Comparison of ENCODE assay signal across 19 mouse cellular contexts in genomic region chr14:51904706-51905105, GRCm38 (mm10). TPM values are rescaled to one million over a fixed set of nuclear protein-coding genes. Genes with fewer than 3 reads are reported as not detected.
A peak's percentile ranks its signal among the peaks of the same experiment; 100 is the strongest.
DNase-seq lines count a peak whose midpoint lies in the region; ATAC-seq and TF ChIP-seq lines count a peak whose summit lies in the region.
"Had no signal": no experiment of that assay in that cellular context is flagged by ENCODE, and none has a peak within 500 bp of the region (broad histone marks: within the 10 kb centered on the region; RNA-seq: fewer than 3 reads in every experiment).

No protein-coding gene starts in this region.

- TF ChIP-seq CTCF in gastrocnemius, adult 2 months (IDR thresholded peaks at IDR 0.05): peak; percentile 36; the same call in 1 of the 2 replicates
- peak; percentile 50 for TF ChIP-seq CTCF in lung, embryonic 14.5 days (IDR thresholded peaks at IDR 0.05; ENCODE audit: low read depth)

- no peak overlapping the region for H3K4me2 ChIP-seq in lung, embryonic 14.5 days
- H3K4me2 ChIP-seq: liver, embryonic 13.5 days had no signal

- 57% methylated on average over 7 of the region's 7 CpGs for WGBS in lung, embryonic 14.5 days

- DNase-seq in gastrocnemius, adult 2 months: no peak
- DNase-seq in gastrocnemius, adult 8-10 months (ENCODE audit: low spot score in 2 of 2): no peak
- DNase-seq in lung, embryonic 14.5 days: peak; percentile 32
- DNase-seq in lung, postnatal 25 days (ENCODE audit: low spot score): no peak
- peak; percentile 36 for DNase-seq in CD4-positive helper T cell, adult 2 months (ENCODE audit: low read depth, low spot score)
- peak; percentile 47 for DNase-seq in R1 (ENCODE audit: low read depth, low spot score)
- DNase-seq in adrenal gland, postnatal 4 days (ENCODE audit: low spot score in 2 of 2): no peak
- no peak for DNase-seq in ovary, postnatal 36 days (ENCODE audit: low spot score)
- DNase-seq: gastrocnemius, postnatal 36 days; kidney, postnatal 25 days; liver, embryonic 13.5 days had no signal

- H3K4me1 ChIP-seq in lung, embryonic 14.5 days (ENCODE audit: insufficient read depth): no peaks in the 10 kb centered on the region

- no peak overlapping the region for H3K9ac ChIP-seq in lung, embryonic 14.5 days
- H3K9ac ChIP-seq: liver, embryonic 13.5 days had no signal

- intact Hi-C loops in gastrocnemius, adult 2 months (cut with DNase I): loop anchor here (5.0 kb wide), 1 partner anchor 103 kb away; no protein-coding TSS in a partner anchor

- H3K4me3 ChIP-seq in gastrocnemius, adult 2 months: no peak overlapping the region
- H3K4me3 ChIP-seq in lung, embryonic 14.5 days (ENCODE audit: low read depth, low read length): no peak overlapping the region
- H3K4me3 ChIP-seq: liver, embryonic 13.5 days had no signal

- no peaks in the 10 kb centered on the region for H3K27me3 ChIP-seq in lung, embryonic 14.5 days (ENCODE audit: insufficient read depth, low read length)
- H3K27me3 ChIP-seq: liver, embryonic 13.5 days had no signal

- no peak for ATAC-seq in lung, embryonic 14.5 days (ENCODE audit: insufficient read depth)

- no peaks in the 10 kb centered on the region for H3K36me3 ChIP-seq in lung, embryonic 14.5 days (ENCODE audit: insufficient read depth)
- H3K36me3 ChIP-seq: G1E; liver, embryonic 13.5 days had no signal

- no peaks in the 10 kb centered on the region for H3K9me3 ChIP-seq in lung, embryonic 14.5 days (ENCODE audit: low read depth, low read length)
- H3K9me3 ChIP-seq: G1E; liver, embryonic 13.5 days had no signal

- peak overlapping the region; percentile 32; the same call in 1 of the 2 replicates for H3K27ac ChIP-seq in gastrocnemius, adult 2 months
- H3K27ac ChIP-seq in lung, embryonic 14.5 days (ENCODE audit: low read depth): no peak overlapping the region
- H3K27ac ChIP-seq: liver, embryonic 13.5 days had no signal

RNA-seq across cellular contexts. Expression of gene Ndrg2, which starts 9.3 kb away (rescaled TPM):
- 1,000 to 10,000 TPM; 1,660 to 1,958 TPM for total RNA-seq in gastrocnemius, adult 2 months (2021)
- 1,000 to 10,000 TPM; 1,880 to 2,007 (median 1,939) TPM for total RNA-seq in gastrocnemius, adult 8-10 months (2022)
- polyA plus RNA-seq in lung, embryonic 14.5 days (2014; fragmentation: Nextera tagmentation; extraction: Ambion mirVana): 22.7 and 24.0 TPM in 2 replicates
- total RNA-seq in adrenal gland, postnatal 4 days (2021): 100 to 1,000 TPM; 155 to 181 TPM

RNA-seq across cellular contexts. Expression of gene Slc39a2, which starts 12.0 kb away (rescaled TPM):
- 1 to 10 TPM in 1 of 2 experiments, under 1 TPM in 1; 0.69 to 1.1 TPM for total RNA-seq in gastrocnemius, adult 2 months (2021)
- total RNA-seq in gastrocnemius, adult 8-10 months (2022): under 1 TPM; 0.11 to 0.48 (median 0.33) TPM
- 0.07 and 0.42 TPM in 2 replicates for polyA plus RNA-seq in lung, embryonic 14.5 days (2014; fragmentation: Nextera tagmentation; extraction: Ambion mirVana)
- total RNA-seq in adrenal gland, postnatal 4 days (2021): under 1 TPM; 0.82 to 0.95 TPM
- total RNA-seq: common myeloid progenitor, adult 5-6 weeks had no signal

RNA-seq across cellular contexts. Expression of gene Tppp2, which starts 13.5 kb away (rescaled TPM):
- total RNA-seq in gastrocnemius, adult 2 months (2021): 1 to 10 TPM; 1.8 TPM
- 1 to 10 TPM in 3 of 4 experiments, under 1 TPM in 1; 0.92 to 1.7 (median 1.7) TPM for total RNA-seq in gastrocnemius, adult 8-10 months (2022)
- polyA plus RNA-seq in lung, embryonic 14.5 days (2014; fragmentation: Nextera tagmentation; extraction: Ambion mirVana): not detected in 2 replicates
- not detected for total RNA-seq in adrenal gland, postnatal 4 days (2021)
- total RNA-seq: adrenal gland, adult 18-20 months; common myeloid progenitor, adult 5-6 weeks; G1E; gastrocnemius, postnatal 36 days; left cerebral cortex, adult 18-20 months; megakaryocyte-erythroid progenitor cell, adult 5-6 weeks had no signal
- polyA plus RNA-seq: G1E; heart, embryonic 14.5 days; hindbrain, embryonic 16.5 days; liver, embryonic 13.5 days; neural tube, embryonic 11.5 days had no signal

RNA-seq across cellular contexts. Expression of gene Rnase13, which starts 17.9 kb away (rescaled TPM):
- total RNA-seq in gastrocnemius, adult 2 months (2021): not detected
- total RNA-seq in gastrocnemius, adult 8-10 months (2022): not detected
- not detected in 2 replicates for polyA plus RNA-seq in lung, embryonic 14.5 days (2014; fragmentation: Nextera tagmentation; extraction: Ambion mirVana)
- total RNA-seq in adrenal gland, postnatal 4 days (2021): not detected
- total RNA-seq: adrenal gland, adult 18-20 months; common myeloid progenitor, adult 5-6 weeks; G1E; gastrocnemius, postnatal 36 days; left cerebral cortex, adult 18-20 months; megakaryocyte-erythroid progenitor cell, adult 5-6 weeks had no signal
- polyA plus RNA-seq: G1E; heart, embryonic 14.5 days; hindbrain, embryonic 16.5 days; liver, embryonic 13.5 days; neural tube, embryonic 11.5 days had no signal

RNA-seq across cellular contexts. Expression of gene Mettl17, which starts 20.1 kb away (rescaled TPM):
- 10 to 100 TPM; 11.5 to 12.9 TPM for total RNA-seq in gastrocnemius, adult 2 months (2021)
- total RNA-seq in gastrocnemius, adult 8-10 months (2022): 10 to 100 TPM in 3 of 4 experiments, 1 to 10 TPM in 1; 8.6 to 14.7 (median 12.3) TPM
- 32.4 and 38.4 TPM in 2 replicates for polyA plus RNA-seq in lung, embryonic 14.5 days (2014; fragmentation: Nextera tagmentation; extraction: Ambion mirVana)
- total RNA-seq in adrenal gland, postnatal 4 days (2021): 10 to 100 TPM; 37.5 to 44.2 TPM

Comparison
In these comparisons a context has a peak if more than half of its experiments do, and no peak if none do; other contexts are left out.
1. DNase-seq: peak in lung, embryonic 14.5 days (single experiment), CD4-positive helper T cell, adult 2 months (single experiment) and R1 (single experiment); none in gastrocnemius, adult 2 months (single experiment), gastrocnemius, adult 8-10 months (0 of 2), lung, postnatal 25 days (single experiment), adrenal gland, postnatal 4 days (0 of 2) and ovary, postnatal 36 days (single experiment).
2. RNA of gene Ndrg2, which starts 9.3 kb away (total RNA-seq): 1,880 to 2,007 TPM in gastrocnemius, adult 8-10 months and 1,660 to 1,958 TPM in gastrocnemius, adult 2 months; 155 to 181 TPM in adrenal gland, postnatal 4 days; every median in the first group is over 4 times any median in the second.